Mouse (Mus musculus) hematopoietic stem cell, adult 5-6 weeks (primary cell): ENCODE data around the gene Zfp579. TPM values are rescaled to one million over a fixed set of nuclear protein-coding genes. Genes with fewer than 3 reads are reported as not detected.
"Not testable (repeated sequence)": the region's sequence is repeated elsewhere in the genome, so short reads cannot be mapped to it uniquely, and the experiment has no call there.

Experiments used
- ATAC-seq, 2 experiments: fragments of 125-278 bp in 1 of 2; replicated peaks in 1 of 2; 2 replicates each; pipeline ENCODE4 v1.8.0; 2016 to 2017; ENCODE audit warnings: inconsistent platforms in 2 of 2, mild to moderate bottlenecking in 2 of 2, moderate number of reproducible peaks in 2 of 2, low read depth in 1 of 2, moderate TSS enrichment in 1 of 2; ENCODE audit not compliant: low FRiP score in 2 of 2, poor library complexity in 2 of 2, severe bottlenecking in 2 of 2, insufficient read depth in 1 of 2, low TSS enrichment in 1 of 2
- total RNA-seq: library from RNA; stranded (forward); fragments of 172-1452, 232-1000 nt; gene quantifications from 2 replicates; pipeline ENCODE4 v1.2.3, GENCODE M21; 2017

Zfp579 gene
- 5.7 and 6.6 TPM in 2 replicates for total RNA-seq

GRCm38 (mm10) chr7:4996003-4996895 is at the start of gene Zfp579:
Zfp579 (minus strand) TSS chr7:4996158.
- peak; percentile 66 to 81 for ATAC-seq

DNA sequence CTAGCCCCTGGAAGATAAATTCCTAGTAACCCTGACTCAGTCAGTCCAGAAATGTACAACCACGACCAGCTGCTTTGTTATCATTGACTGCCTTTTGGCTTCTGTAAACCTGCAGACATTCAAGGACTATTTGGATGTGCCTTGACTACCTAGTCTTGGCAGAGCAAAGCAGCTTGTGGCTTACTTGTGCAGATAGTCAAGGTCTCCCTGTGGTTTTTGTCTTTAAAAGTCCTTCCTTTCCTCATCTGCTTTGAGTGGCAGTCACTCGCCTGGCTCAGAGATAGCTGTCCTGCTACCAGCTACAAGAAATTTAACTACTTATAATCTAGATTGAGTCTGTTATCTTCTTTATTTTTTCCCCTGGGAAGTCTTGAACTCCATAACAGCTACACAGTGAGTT is 49.0 kb upstream of the Zfp579 start:
- no peak for ATAC-seq

DNA sequence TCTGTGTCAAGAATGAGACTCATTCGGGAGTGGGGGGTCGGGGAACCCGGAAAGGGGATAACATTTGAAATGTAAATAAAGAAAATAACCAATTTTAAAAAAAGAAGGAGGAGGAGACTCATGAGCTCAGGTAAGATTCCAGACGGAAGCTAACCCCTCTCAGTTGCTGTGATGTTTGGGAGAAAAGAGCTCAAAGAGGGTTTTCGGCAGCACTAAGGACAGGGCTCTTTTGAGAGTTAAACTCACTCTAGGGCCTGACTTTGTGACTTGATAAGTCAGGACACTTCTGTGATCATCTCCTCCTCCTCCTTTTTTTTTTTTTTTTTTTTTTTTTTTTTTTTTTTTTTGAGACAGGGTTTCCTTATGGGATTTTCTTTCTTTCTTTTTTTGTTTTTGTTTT is 43.0 kb upstream of the Zfp579 start:
- no peak for ATAC-seq

DNA sequence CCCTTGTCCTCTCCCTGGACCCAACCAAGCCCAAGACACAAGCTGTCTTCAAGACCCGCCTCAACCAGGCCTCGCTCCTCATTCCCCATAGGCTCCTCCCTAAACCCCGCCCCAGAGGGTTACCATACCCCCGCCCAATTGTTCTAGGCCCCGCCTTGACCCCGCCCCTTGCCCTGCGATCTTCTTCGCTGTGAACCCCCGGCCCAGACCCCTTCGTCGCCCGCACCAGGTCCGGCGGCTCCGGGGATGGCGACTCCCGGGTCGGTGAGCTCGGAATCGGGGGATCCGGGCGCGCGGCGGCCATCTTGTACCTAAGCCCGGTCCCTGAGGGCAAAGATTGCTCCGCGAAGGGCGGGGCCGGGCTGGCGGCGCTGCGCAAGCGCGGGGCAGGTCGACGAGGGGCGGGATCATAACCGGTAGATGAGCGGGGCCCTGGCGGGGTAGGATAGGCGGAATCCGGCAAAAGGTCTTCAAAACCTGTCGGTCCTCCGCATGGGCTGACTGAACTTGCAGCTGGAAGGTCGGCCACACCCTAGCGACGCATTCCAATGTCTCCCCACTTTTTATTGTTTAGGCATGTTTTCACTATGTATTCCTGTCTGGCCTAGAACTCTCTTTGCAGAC is 42.3 kb upstream of the Zfp579 start, which contains the start of gene Zfp784:
Gene Zfp784, minus strand, starts transcription at position 338 of the 624 bp plus-strand sequence.
- ATAC-seq = peak; percentile 91 to 97

GRCm38 (mm10) chr7:5037467-5037866 is 41.5 kb upstream of the Zfp579 start:
- no peak for ATAC-seq

- ATAC-seq = no peak
These were observed 41.1 kb upstream of the Zfp579 start for GRCm38 (mm10) chr7:5037026-5037425.

- ATAC-seq = no peak
These were observed 40.2 kb upstream of the Zfp579 start for GRCm38 (mm10) chr7:5036136-5036535.

- ATAC-seq = no peak
These were observed 39.7 kb upstream of the Zfp579 start for GRCm38 (mm10) chr7:5035628-5036027.

GRCm38 (mm10) chr7:5033818-5034217 is 37.9 kb upstream of the Zfp579 start, which contains the start of gene 4632433K11Rik:
4632433K11Rik (plus strand) TSS chr7:5034118.
- no peak for ATAC-seq

- ATAC-seq = no peak
These were observed 35.5 kb upstream of the Zfp579 start for GRCm38 (mm10) chr7:5031496-5031895.

DNA sequence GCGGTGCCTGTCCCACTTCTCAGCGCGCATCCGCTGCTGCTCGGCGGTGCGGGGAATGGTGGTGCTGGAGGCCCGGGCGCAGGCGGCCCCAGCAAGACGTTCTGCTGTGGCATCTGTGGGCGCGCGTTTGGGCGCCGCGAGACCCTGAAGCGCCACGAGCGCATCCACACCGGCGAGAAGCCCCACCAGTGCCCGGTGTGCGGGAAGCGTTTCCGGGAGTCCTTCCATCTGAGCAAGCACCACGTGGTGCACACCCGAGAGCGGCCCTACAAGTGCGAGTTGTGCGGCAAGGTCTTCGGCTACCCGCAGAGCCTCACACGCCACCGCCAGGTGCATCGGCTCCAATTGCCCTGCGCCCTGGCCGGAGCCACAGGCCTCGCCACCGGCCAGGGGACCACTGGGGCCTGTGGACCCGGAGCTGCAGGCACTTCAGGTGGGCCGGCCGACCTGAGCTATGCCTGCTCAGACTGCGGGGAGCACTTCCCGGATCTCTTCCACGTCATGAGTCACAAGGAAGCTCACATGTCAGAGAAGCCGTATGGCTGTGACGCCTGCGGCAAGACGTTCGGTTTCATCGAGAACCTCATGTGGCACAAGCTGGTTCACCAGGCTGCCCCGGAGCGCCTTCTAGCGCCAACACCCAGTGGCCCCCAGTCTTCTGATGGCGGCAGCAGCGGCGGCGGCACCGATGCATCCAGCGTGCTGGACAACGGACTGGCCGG is 34.8 kb upstream of the Zfp579 start:
- ATAC-seq = no peak

DNA sequence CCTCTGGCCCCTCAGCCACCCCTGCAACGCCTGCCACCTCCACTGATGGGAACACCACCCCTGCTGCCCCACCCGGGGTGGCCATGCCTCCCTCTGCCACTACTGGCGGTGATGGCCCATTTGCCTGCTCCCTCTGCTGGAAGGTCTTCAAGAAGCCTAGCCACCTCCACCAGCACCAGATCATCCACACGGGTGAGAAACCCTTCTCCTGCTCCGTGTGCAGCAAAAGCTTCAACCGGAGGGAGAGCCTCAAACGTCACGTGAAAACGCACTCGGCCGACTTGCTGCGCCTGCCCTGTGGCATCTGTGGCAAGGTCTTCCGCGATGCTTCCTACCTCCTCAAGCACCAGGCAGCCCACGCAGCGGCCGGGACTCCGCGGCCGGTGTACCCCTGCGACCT is 34.0 kb upstream of the Zfp579 start:
- ATAC-seq = no peak

- ATAC-seq = no peak
These were observed 33.6 kb upstream of the Zfp579 start for GRCm38 (mm10) chr7:5029543-5029942.

GRCm38 (mm10) chr7:5021197-5021596 is 25.2 kb upstream of the Zfp579 start:
- ATAC-seq = no peak

GRCm38 (mm10) chr7:5020685-5021084 is 24.7 kb upstream of the Zfp579 start:
- no peak for ATAC-seq

- ATAC-seq = peak; percentile 87 to 88
These were observed 24.2 kb upstream of the Zfp579 start, which contains the start of the genes Zfp865 and Ccdc106 for GRCm38 (mm10) chr7:5020000-5020681. Zfp865 (plus strand) TSS chr7:5020376. Ccdc106 (plus strand) TSS chr7:5020553.

DNA sequence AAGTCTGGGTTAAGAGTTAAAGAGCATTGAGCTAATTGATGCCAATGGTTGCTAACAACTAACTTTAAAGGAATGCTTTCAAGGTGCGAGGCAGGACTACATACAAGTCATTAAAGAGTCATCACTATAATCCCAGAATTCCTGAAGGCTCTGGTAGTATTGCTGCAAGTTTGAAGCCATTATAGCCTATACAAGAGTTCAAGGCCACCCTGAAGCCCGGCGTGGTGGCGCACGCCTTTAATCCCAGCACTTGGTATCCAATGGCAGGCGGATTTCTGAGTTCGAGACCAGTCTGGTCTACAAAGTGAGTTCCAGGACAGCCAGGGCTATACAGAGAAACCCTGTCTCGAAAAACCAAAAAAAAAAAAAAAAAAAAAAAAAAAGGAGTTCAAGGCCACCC is 23.6 kb upstream of the Zfp579 start:
- ATAC-seq = not testable (repeated sequence)
